Mouse (Mus musculus): ENCODE measurements around the gene Corin.
A peak's percentile ranks its signal among the peaks of the same experiment; 100 is the strongest.

Gene Corin

DNA sequence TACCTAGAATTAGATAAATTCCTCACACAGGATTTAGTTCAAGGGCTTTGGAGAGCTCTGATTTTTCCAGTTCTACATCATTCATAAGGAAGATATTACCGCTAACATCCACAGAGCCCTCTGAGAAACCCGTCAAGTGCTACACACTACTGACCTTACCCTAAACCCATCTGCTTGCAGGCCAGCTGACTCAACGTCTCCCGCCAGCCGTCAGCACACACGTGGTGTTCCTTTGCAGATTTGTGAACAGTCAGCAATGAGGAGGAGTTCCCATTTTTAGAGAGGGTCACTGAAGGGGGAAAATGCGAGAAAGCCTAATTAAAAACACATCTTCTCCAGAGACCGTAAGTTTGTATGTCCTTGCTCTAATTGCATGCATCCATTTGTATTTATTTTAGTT lies 174.8 kb downstream of the Corin start:
- no peak for DNase-seq (ENCODE audit: low spot score in 2 of 2)

DNA sequence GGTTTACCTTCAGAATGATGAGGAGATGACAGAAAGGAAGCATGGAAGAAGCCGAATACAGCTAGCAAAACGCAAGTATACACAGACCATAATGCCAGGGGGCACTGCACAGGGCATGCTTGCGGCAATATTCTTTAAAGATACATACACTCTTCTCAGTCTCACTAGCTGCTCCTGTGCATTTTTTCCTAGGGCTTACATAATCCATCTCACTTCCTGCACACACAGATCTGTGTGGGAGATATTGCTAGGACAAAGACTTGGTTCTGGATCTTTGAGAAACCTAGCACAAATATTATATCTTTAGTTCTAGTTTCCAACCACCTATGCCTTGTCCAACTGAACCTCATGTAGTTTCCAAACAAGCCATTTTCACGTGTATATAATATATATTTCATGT lies 189.0 kb downstream of the Corin start:
- no peak for DNase-seq (ENCODE audit: low spot score in 2 of 2)

DNA sequence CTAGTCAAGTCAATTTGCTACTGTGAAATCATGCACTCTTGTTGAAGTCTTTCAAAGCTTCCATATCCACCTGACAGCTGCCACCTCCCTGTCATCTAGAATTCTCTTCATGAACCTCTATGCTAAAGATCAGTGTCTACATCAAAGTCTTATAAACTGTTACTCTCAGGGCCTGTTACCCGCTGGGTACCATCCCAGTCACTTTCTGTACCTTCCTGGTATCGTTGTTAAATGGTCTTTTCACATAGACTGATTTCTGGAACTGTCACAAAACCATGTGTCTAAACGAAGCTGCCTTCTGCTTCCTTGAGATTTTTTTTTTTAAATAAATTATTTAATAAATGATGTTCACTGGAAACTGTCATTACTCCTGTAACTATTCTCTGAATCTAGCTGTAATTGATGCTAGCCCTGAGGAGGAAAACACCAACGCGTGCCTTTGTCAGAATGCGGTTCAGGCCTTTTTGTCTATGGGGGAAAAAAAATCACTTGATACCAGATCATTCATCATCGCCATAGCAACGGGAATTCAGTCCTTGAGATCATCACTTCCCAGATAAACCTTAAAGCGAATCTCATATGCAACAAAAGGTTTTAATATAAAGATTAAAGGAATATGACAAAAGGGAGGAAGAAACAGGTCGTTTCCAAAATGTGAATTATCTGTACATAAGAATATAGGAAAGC lies 205.7 kb downstream of the Corin start:
- no peak for DNase-seq (ENCODE audit: low spot score in 2 of 2)

DNA sequence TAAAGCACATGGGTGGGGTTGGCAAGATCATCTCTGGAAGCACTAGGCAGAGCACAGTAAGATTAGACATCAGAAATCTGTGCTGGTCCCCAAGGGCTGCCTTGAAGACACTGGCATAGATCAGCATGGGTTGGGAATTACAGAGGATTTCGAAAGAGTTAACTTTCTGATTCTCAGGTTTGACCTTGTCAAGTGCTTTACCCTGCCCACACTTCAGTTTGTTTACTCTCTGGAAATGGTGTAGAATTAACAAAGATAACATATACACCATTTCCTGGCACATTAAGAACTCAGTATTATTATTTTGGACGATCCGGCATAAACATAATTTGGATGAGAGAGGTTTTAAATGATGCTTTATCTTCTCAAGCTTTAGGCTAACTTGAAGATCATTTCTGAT lies 219.2 kb downstream of the Corin start:
- DNase-seq (ENCODE audit: low spot score in 2 of 2) = no peak

DNA sequence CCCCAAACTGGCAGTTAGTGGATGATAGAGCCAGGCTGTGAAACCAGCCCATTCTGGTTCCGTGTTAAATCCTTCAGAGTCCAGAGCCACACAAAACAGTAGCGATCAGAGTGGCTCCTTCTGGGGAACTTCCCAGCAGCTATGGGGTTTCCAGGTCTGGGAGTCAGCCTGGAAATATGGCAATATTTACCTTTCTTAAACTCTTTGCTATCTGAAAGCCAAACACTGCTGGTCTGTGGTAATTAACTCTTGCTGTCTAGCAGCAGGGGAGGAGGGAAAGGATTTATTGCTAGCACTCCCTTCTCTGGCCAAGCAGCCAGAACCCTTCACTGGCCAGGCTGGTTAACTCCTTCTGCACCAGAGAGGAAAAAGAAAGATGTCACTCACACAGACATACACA lies 221.4 kb downstream of the Corin start:
- DNase-seq (ENCODE audit: low spot score in 2 of 2) = no peak

DNA sequence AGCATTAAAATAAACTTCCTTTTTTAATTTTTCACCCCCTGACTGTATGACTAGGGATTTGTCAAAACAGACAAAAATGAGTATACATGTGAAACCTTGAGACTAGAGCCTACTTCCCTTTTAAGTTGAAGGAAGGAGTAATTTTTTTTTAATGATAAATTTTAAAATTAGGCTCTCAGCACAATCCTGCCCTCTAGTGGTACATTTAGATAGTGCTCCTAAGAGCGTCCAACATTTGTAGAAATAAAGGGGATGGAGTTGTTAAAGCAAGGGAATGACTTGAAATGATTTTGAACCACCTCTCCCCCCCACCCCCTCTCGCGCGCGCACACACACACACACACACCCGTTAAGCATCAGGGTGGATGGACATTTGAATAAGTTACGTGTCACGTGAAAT lies 234.6 kb downstream of the Corin start:
- DNase-seq (ENCODE audit: low spot score in 2 of 2) = peak in 1 of 2 experiments; percentile 32

DNA sequence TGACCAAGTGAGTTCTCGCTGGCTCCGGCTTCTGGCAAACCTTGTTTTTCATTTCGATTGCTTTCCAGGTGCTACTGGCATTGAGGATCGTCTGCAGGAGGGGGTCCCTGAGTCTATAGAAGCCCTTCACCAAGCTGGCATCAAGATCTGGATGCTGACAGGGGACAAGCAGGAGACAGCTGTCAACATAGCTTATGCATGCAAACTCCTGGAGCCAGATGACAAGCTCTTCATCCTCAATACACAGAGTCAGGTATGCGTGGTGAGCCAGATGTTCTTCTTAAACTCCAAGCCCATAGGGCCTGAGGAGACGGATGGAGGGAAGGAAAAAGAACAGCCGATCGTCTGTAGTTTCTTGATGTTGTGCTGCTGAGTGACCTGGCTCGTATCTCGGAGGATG lies 235.1 kb downstream of the Corin start:
- DNase-seq (ENCODE audit: low spot score in 2 of 2) = no peak

DNA sequence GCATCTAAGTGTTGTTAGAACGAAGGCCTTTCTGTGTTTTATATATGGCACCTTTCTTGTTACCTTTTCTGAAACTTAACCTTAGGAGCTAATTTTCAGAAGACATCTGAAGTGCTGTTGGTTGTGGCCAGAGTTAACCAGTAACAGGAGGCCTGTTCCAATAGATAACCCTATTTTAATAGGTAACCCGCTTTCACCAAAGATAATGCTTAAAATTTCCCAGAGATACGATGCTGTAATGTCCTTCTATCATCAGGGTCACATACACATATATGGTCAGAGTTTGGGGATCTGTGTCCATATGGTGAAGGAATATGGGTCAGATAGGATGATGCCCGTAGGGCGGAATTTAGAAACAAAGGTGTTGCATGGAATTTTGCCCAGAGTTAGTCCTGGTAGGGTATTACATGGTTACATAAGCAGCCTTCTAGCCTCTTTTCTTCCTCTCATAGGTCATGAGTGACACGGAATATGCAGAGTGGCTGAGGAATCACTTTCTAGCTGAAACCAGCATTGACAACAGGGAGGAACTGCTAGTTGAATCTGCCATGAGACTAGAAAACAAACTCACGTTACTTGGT lies 237.2 kb downstream of the Corin start:
- DNase-seq (ENCODE audit: low spot score in 2 of 2) = no peak

DNA sequence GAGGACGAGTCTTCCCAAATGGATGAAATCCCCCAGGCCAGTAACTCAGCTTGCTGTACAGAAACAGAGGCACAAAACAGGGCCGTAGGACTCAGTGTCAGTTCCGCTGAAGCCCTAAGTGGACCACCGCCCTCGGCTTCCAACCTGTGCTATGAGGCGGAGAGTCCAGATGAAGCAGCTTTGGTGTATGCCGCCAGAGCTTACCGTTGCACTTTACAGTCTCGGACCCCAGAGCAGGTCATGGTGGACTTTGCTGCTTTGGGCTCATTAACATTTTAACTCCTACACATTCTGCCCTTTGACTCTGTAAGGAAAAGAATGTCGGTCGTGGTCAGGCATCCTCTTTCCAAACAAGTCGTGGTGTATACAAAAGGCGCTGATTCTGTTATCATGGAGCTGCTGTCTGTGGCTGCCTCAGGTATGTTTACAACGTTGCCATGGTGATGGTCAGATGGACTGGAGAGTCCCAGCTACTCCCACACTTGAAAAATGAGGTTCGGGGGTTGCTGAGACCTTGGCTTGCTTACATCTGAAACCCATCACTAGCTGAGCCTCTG lies 240.0 kb downstream of the Corin start:
- no peak for DNase-seq (ENCODE audit: low spot score in 2 of 2)

DNA sequence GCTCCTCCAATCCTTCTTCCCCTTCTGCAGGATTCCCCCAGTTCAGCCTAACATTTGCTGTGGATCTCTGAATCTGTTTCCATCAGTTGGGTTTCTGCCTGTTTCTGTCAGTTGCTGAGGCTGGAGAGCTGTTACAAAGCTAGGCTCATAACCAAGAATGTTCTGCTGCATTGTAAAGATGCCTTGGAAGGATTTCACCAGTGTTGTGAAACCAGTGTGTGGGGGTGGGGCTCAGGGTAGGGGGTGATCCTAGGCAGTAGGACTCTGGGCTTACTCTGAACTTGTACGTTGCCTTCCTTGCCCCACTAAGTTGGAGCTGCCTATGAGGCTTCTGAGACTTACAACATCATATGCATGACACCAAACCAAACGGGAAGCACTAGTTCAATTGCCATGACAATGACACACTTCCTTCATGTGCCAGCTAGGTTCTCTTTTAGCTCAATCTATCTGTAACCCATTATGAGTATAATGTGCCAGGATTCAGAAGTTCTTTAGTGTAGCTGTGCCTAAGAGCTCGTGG lies 242.4 kb downstream of the Corin start:
- no peak for DNase-seq (ENCODE audit: low spot score in 2 of 2)

DNA sequence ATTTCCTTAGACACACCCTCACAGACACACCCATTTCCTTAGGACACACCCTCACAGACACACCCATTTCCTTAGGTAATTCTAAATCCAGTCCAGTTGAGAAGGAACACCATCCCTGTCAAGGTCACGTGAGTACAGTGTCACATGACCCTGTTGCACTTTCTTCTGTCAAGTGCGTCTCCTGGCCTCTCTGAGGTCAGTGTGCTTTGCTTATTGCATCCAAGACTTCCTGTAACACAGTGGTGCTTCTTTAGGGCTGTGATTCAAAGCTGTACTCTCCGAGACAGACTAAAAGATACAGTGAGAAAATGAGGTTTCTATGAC lies 245.0 kb downstream of the Corin start:
- no peak for DNase-seq (ENCODE audit: low spot score in 2 of 2)

DNA sequence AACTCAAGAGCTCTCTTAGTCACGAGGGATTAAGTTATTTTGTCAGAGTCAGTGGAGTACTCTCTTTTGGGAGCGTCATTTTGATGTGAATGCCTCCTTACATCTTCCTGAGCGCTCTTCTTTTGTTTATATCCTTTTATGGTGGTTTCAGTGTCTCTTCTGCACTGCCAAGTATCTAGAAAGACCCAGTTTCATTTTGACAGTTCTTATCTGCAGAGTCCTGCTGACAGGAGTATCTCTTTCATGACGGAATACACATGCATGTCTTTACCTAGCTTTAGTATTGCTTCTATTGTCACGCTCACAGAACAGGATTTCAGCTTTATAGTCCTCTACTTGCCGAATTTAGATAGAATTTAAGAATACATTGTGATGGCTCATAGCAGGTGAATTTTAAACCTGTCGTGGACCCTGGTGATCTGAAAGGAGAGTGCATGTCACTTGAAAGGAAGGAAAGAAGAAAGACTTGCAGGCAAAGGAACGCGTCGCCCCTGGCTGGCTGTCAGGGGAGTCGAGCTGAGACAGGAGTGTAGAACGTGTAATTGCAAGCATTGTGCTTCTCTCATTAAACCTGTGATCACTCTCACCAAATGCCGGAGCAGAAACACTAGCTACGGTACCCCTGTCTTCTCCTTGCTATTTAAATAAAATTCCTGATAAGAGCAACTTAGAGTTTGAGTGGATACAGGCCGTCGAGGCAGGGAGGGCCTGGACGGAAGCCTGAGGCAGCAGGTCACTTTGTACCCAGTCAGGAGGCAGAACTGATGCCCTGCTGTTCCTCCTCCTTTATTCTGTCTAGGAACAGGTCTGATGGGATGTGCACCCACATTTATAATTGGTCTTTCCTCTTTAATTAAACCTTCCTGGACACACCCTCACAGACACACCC lies 245.6 kb downstream of the Corin start:
- DNase-seq (ENCODE audit: low spot score in 2 of 2) = no peak

DNA sequence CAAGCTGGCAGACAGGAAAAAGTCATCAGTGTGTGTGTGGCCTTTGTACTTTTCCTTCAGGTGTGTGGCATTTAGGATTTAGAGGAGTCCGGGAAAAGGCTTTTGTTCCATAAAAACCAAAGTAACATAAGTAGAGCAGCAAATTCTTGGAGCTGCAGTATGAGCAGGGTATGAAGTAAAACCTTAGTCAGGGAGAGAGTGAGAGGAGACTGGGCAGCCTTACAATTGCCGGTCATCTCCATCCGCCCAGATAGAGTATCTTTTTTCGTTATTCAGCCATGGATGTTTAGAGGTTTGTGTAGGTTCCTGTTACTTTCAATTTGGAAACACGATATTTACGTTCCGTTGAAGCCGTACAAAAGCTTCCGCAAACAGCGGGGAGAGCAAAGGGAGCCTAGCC lies 247.2 kb downstream of the Corin start:
- no peak for DNase-seq (ENCODE audit: low spot score in 2 of 2)

DNA sequence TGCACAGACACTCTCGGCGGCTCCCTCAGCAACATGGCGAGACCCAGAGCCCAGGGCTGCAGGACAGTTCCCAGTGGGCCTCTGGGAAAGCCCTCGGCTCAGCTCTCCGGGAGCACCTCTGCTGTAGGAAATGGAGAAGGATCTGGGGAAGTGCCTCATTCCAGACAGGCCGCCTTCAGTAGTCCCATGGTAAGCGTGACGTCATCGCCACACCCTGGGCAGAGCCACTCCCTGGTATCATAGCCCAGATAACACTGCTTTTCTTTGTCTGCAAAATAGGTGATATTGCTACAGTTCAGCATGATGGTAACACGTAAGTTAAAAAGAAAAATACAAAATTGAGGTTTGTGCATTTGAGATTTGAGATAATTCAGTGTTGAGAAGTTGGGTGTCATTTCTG lies 249.3 kb downstream of the Corin start:
- no peak for DNase-seq (ENCODE audit: low spot score in 2 of 2)

DNA sequence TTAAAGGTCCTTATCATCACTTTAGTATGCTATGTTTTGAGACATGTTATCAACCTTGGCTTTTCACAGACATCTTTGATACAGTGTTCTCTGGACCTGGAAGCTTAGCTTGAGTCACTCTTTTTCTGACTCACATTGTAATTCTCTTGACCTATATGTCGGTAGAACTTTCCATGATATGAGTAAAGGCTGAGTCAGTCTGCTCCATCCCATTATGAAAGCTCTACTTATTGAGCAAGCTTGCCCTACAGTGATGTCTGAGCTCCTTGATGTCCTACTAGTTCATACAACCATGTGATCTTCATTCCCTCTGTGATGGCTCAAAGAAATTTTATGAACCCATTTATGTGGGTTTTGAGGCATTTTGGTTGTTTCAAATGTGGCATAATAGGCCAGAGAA lies 254.1 kb downstream of the Corin start:
- DNase-seq (ENCODE audit: low spot score in 2 of 2) = no peak

Measured in left cerebral cortex, adult 9 months (tissue).